Mouse (Mus musculus) heart, postnatal 25 days (tissue): ENCODE measurements around the gene Pappa. TPM values are rescaled to one million over a fixed set of nuclear protein-coding genes. Genes with fewer than 3 reads are reported as not detected.

Experiments
- DNase-seq: peaks from one replicate; pipeline ENCODE4 v3.0.0; 2022; ENCODE audit warnings: low spot score
- intact Hi-C: fragments of 180-260 bp; cut with DNase I; formaldehyde crosslinking; loops from one replicate; pipeline ENCODE4 v1.15.1; 2025
- total RNA-seq, 2 experiments: library from RNA; stranded (reverse); gene quantifications; 2 replicates each; pipeline ENCODE4 v1.2.3; 2021

Gene Pappa
- total RNA-seq, 2 experiments from 2014 or later: 0.36 to 0.47 TPM

DNA sequence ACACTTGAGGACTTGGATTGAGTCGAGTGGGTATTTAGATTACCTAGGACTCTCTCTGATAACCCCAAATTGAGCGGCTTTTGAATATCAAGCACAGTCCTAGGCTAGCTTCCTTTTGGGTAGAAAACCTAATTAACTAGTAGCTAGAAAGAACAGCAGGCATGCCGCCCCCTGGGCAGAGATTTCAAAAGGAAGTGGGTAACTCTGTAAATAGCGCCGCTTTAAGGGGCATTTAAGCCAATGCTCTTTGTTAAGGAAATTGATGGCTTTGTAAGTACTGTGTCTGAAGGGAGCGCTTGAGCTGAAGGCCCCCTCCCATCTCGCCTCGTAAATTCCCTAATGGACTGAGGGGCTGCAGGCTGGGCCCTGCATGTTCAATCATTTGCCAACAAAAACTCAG lies 128.2 kb downstream of the Pappa start:
- no peak for DNase-seq
- intact Hi-C loops: no loop called here

DNA sequence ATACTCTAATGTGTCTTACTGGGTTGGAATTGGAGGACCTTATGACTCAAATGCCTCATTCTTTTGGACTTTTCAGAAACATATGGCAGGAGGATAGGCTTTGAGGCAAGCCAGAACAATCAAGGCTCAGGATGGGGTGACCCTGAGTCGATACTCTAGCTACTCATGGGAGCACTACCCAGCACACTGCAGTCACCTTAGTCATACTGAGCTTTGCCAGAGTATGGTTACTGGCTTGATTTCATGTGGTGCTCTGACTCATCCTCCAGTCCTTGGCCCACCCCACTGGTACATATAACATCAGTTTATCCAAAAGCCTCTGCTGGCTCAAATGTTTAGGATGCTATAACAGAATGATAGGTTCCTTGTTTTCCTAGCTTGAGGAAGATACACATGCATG lies 130.1 kb downstream of the Pappa start:
- intact Hi-C loops: no loop called here
- no peak for DNase-seq

DNA sequence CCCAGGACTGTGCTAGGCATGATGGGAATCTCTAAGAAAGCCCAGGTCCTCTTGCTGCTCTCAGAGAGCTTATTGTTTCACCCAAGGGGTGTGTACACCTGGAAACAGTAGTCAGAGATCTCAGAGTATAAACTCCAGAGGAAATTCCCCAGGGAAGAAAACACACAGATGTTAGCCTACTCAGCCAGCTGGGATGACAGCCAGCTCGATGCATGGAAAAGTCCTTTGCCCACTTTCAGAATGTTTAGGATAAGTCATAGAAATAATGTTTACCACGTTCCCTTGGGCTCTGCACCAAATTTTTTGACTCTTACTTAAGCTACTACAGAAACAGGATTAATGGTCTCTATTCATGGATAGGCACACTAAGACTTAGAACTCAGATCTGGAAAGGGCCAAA lies 143.1 kb downstream of the Pappa start:
- no peak for DNase-seq
- intact Hi-C loops: no loop called here

DNA sequence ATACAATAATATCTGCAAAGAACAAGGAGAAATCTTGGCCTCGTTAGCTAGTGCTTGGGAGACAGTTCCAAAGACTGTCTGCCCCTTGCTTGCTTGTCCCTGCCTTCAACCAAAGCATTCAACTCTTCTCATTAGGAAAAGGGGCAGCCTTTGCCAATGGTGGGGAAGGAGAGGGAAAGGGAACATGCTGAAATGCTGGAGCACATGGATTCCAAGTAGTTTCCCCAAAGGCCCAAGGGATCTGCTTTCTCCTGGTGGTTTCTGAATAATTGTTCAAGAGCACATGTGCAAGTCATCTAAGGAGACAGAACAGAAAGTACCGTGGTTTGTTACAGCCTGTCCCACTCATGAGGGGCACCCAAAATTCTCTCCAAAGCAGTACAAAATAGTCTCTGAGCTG lies 146.0 kb downstream of the Pappa start:
- peak; percentile 6 for DNase-seq
- intact Hi-C loops: loop anchor here (10.0 kb wide), 1 partner anchor 315 kb away; no protein-coding TSS in a partner anchor

DNA sequence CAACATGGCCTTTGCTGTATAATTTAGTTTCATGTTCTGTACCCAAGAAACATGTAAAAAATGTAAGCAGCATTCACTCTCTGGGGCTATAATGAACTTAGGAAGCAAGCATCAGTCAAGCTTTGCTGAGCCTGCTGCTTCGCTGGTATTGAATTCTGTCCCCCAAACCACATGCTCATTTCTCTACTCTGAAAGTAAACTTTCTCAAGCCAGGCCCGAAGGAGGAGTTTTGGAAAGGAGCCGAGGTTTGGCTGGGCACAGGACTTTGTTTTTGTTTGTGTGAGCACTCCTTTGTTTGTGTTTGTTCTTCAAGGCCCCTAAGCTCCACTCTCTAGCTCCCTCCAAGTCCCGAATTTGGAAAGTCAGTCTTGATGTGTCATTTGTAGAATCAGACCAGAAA lies 148.3 kb downstream of the Pappa start:
- intact Hi-C loops: loop anchor here (10.0 kb wide), 1 partner anchor 313 kb away; no protein-coding TSS in a partner anchor
- DNase-seq: no peak

DNA sequence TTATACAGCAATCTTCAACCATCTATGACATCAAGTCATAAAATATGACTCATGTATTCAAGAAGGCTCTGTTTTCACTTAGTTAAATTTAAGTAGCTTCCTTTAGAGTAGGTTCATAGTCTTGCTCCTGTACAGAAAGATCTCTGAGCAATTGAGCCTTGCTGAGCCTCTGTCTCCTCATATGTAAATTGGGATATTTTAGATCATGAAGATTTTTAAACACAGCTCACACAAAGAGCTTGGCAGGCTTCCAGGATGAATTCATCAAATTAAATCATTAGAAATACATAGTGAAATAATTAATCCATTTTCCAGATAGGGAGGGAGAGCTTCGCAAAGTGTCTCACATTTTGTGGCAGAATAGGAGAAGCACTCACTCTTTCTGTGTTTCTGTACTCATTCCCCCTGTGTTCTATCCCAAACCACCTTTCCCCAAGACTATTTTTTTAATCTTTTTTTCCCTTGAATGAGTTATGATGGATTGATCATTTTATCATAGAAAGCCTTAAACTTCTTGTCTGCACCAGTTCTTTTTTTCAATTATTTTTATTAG lies 149.4 kb downstream of the Pappa start:
- DNase-seq: no peak
- intact Hi-C loops: loop anchor here (10.0 kb wide), 1 partner anchor 311 kb away; no protein-coding TSS in a partner anchor

DNA sequence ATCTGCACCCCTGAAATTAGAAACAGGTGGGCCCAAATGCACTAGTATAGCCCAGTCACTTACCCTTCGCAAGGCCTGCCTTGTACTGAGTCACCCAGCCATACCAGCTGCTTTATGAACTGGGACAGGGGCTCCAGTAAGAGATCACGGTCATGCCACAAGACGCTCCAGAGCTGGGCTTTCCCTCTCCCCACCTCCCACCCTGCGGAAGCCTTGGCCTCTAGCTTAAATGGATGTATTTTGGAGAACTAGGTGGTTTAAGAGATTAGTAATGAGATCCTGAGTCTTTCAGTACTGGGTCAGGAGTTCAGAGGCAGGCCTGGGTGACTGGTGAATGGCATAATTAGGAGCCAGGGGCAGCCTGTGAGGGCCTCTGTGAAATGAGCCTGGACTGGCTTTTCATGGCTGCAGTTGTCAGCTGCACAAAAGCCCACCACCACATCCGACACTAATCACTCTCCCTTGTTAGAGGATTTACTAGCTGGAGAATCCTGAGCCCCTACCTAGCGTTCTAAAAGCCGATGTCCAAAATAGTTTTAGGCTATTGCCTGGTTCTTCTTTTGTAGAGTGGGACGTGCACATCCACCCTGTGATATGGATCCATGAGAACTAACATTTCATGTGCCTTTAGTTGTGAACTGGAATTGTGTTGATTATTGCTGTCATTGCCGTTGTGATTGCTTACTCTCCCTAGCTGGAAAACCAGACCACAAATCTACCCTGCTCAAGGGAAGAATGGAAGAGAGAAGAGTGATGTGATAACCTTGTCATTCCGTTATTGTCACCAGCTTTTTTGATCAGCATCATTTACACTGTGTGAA lies 154.7 kb downstream of the Pappa start:
- no peak for DNase-seq
- intact Hi-C loops: loop anchor here (10.0 kb wide), 1 partner anchor 306 kb away; no protein-coding TSS in a partner anchor

DNA sequence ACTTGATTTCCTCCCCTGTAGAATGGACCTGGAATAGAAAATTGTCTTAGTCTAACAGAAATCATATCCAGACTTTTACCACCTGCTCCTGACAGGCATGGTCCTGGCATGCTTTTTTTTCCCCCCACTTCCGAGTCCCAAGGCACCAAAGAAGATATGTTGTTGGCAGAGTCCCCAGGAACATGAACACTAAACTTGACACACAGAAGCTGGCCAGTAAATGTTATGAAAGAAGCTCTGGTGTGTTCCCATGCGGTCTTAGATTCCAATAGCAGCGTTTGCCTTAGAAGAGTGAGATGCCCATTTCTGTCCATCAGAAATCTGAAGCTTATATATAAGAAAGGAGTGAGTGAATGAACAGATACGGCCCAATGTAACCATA lies 155.3 kb downstream of the Pappa start:
- intact Hi-C loops: loop anchor here (10.0 kb wide), 1 partner anchor 306 kb away; no protein-coding TSS in a partner anchor
- DNase-seq: no peak

DNA sequence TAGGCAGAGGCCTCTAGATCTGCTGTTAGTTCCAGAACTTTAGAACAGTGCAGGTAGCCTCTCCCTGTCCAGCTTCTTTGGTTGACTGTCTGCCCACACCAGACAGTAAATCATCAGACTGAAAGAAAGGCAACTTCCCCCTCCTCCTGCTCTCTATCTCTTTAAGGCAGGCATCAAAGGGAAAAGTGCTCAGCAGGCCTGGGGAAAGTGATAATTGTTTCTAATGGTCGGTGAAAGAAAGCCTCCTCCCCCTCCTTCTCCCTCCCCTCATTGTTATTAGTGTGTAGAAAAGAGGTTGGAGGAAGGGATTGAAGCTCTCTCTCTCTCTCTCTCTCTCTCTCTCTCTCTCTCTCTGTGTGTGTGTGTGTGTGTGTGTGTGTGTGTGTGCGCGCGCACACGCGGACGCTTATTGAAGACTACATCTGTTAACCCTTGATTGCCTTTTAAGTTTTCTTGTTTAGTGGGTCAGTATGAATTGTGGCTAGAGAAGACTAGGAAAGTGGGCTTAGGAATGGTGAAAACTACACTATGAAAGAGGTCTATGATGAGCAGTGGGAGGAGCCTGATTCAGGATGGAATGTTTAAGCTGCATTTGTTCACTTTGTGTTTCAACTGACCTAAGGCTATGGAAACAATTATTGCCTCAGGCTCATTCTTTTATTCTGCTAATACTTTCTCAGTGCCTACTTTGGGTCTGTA lies 156.2 kb downstream of the Pappa start:
- intact Hi-C loops: loop anchor here (10.0 kb wide), 1 partner anchor 305 kb away; no protein-coding TSS in a partner anchor
- DNase-seq: no peak

DNA sequence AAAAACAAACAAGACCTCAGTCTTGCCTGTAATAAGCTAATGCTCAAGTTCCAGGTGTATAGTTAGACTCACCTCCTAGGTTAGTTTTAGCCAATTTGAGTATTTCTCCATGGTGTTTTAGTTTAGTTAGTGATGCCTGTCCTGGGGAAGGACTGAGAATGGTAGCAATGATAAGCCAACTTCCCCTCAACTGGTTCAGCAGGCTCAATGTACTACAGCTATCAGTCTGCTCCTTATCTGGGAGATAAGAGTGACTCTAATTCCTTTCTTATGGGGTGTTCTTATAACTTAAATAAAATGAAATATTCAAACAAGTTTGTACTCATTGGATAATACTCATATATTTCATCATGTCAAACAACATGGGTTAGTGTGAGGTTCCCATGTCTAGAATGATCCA lies 156.9 kb downstream of the Pappa start:
- no peak for DNase-seq
- intact Hi-C loops: no loop called here

DNA sequence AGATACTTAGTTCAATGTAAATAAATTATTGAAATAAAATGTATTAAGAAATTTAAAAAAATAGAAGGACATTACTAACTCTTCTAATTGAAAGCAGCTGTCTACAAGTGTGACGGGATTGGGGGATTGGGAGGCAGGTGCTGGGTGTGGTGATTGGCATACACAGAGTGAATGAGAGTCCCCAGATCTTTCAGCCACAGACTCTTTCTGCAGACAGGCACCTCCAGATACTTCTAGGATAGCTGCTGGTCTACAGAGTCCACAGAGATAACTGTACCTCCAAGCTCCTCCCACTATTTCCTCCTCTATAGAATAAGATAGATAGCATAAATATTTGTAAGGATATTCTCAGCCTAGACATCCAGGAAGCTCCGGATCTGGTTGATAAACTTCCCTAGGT lies 159.6 kb downstream of the Pappa start:
- intact Hi-C loops: no loop called here
- no peak for DNase-seq

DNA sequence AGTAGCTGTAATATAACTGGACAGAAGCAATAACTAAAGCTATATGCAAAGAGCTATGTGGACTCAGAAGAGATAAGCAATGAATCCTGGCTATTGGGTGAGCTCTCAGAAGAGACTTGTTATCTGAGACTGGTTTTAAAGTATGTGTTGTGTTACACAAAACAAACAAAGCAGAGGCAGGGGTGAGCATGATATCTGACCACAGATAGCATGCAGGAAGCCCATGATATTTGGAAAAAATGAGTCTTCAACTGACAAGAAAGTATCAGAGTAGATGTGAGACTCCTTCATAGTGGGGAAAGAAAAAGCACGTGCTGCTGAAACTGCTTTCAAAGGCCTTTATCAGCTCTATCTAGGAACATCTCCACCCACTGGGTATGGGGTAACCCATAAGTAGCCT lies 161.2 kb downstream of the Pappa start:
- intact Hi-C loops: no loop called here
- no peak for DNase-seq

DNA sequence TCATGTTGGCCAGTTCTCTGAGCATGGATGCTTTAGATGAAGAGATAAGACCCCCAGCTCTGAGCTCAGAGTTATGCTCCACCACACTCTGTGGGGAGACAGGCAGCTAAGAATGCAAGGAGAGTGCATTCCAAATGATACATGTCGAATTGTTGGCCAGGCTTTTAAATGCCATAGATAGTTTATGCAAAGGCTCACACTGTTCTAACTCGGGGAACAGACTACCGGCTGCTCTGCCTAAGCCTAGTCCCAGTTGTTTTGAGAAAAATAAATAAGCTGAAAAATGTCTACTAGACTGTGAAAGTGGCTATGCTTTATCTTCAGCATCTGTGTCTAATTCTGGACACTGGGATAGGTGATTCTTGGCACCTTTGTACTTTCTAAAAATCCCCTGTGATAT lies 165.3 kb downstream of the Pappa start:
- intact Hi-C loops: no loop called here
- no peak for DNase-seq

DNA sequence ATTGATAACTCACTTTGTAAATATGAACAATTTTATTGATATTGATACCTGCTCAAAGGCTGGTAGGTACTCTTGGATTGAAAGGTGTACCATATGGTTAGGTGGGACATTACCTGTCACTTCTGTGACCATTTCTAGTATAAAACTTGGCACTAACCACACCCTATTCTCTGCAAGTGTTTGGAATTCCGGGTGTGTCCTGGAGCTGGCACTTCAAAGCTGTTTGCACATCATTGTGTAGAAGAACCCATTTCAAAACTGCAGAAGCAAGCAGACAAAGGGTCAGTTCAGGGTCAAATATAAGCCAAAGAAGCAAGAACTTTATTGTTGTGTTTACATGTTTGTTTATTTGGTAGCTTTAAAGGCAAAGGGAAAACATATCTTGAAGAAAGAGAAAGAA lies 171.8 kb downstream of the Pappa start:
- no peak for DNase-seq
- intact Hi-C loops: loop anchor here (10.0 kb wide), 1 partner anchor 199 kb away; no protein-coding TSS in a partner anchor

DNA sequence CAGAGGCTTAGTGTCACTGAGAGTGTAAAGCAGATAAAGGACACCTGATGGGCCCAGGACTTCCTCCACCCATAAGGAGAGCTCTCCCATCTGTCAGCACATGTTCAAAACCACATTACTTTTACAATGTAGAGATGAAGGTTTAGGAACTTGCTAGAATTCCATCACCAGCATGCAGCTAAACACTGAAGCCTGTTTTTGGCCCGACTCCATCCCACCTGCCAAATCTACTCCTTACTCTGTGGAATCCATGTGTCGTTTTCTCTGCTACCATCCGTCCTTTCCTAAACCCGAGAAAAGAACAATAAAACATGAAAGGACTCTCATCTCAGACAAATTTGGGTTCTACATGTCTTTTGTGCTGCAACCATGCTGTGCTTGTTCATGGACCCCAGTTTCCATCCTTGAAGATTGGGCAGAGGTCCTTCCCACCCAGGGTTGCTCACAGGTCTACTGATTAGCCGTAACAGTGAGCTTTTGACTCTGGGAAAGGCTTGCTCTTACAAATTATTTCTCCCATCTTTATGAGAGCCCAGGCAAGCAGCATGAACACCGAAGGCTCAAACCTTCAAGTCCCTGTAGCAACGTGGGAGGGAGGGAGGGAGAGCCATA lies 172.5 kb downstream of the Pappa start:
- intact Hi-C loops: loop anchor here (10.0 kb wide), 1 partner anchor 198 kb away; no protein-coding TSS in a partner anchor
- no peak for DNase-seq

DNA sequence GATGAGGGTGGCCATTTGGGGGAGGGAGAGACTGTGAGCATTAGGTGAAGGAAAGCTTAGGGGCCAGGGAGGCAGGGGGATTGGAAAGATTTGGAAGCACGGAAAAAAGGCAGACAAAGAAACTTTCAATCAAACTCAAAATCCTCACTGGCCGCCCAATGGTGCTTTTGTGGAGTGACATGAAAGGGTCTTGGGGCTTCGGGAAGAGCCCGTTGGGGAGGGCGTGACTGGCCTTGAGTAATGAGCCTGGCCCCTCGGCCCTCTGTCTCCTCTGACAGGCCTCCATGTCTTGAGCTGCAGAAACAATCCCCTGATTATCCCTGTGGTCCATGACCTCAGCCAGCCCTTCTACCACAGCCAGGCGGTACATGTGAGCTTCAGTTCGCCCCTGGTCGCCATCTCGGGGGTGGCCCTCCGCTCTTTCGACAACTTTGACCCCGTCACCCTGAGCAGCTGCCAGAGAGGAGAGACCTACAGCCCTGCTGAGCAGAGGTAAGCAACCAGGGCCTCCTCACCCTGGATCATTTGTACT lies 173.1 kb downstream of the Pappa start:
- intact Hi-C loops: loop anchor here (10.0 kb wide), 1 partner anchor 198 kb away; no protein-coding TSS in a partner anchor
- DNase-seq: no peak

DNA sequence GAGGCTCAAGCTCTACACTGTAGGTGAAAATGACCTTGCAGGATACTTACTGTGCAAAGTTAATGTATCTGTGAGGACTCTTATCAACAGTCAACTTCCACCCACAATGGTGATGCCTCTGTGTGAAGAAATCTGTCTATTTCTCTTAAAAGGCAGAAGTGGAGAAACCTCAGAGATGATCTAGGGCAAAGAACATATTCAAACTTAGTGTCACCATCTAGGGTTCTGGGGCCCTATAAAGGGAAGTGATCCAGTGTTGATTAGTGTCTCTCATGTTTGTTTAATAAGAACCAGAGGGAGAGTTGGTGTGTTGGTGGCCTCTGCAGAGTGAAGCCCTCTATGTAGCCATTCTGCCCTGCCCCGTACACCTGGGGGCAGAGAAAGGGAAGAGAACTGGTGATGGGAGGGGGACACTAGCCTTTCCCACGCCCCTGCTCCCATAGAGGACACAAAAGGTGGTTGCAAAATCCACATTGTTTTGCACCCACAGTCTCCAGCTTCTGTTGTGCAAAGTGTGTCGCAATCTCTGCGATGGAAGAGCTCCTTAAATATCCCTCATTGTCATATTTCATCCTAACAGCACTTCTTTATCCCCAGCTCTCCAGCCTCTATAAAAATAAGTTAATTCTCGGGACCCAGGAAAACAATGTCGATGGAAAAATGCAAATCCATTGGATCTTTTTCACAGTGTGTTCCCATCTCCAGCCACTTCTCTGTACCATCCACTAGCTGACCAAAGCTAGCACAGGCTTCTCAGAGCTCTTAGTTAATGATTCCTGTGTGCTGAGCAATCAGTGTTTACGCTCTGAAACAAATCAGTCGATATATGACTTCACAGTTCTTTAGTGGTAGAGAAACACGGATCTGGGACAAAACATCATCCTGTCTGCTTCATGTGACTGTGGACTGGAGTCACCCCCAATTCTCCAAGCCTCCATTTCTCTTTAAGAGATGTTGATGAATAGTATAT lies 174.5 kb downstream of the Pappa start:
- no peak for DNase-seq
- intact Hi-C loops: loop anchor here (10.0 kb wide), 1 partner anchor 196 kb away; no protein-coding TSS in a partner anchor

DNA sequence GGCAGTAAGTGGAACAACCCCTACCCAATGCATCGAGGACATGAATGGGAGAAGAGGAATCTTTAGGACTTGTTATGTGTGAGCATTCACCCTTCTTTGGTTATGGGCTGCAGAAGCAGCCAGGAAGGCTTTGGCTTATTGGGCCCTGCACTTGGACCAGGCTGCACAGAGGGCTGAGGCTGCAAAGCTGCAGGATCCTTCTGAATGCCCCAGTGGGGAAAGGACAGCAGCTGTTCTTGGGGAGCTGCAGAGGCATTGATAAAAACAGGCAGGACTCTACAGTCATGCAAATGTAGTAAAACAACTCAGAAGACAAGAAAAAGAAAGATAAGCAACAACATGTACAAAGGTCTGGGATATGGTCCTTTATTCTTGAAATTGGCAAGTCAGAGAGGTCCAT lies 175.4 kb downstream of the Pappa start:
- intact Hi-C loops: loop anchor here (10.0 kb wide), 1 partner anchor 195 kb away; no protein-coding TSS in a partner anchor
- no peak for DNase-seq

DNA sequence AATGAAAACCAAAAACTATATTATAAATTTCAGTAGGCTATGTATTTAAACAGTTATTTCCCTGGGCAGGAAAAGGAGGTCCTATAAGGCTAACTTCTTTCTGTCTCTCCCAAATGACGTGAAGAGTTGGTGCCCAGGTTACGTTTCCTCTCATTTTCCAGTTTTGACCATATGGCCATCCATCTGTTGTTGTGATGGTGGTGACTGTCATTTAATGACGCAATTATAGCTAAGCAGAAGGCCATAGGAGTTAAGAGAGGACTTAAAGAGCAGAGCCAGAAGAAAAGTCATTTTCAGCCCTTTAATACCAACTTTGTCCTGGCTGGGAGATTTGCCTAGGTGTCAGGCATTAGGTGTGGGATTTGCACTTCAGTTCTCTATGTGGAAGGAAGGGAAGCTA lies 176.5 kb downstream of the Pappa start:
- intact Hi-C loops: no loop called here
- DNase-seq: no peak
